Mouse (Mus musculus) spleen, postnatal 10 days (tissue): Measurements from ENCODE around the gene Zfp119b.

Source experiments
- DNase-seq, 2 experiments: peaks; one replicate each; pipeline ENCODE4 v3.0.0; 2021 to 2022; ENCODE audit warnings: low spot score in 2 of 2

Zfp119b gene

DNA sequence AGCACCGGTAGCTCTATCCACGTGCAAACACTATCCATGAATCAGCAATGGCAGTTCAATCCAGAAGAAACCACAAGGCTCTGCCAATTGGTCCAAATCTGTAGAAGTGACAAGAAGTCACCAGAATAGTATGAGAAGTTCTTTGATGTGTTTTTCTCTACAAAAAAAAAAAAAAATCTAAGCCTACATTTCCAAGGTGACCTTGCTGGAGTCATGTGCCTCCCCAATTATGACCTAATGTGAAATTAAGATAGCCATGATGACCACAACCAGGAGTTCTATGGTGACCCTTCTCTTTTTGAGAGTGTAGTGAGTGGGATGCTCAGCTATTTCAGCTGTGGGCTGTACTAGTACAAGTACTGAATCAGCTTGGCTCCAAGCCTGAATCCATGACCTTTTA is at the start of gene Zfp119b:
TSS of gene Zfp119b (minus strand) at position 101 of the 400 bp plus-strand sequence.
- DNase-seq: no peak

DNA sequence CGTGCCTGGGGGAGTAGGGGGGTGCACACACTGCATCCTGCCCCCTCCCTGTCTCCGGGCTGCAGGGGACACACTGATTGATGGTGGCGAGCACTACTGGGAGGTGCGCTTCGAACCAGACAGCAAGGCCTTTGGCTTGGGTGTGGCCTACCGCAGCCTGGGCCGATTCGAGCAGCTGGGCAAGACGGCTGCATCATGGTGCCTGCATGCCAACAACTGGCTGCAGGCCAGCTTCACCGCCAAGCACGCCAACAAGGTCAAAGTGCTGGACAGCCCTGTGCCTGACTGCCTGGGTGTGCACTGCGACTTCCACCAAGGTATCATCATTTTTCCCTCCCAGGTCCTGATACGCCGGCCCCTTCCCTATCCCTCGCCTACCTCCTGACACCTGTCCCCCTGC is 46.7 kb upstream of the Zfp119b start:
- no peak for DNase-seq

DNA sequence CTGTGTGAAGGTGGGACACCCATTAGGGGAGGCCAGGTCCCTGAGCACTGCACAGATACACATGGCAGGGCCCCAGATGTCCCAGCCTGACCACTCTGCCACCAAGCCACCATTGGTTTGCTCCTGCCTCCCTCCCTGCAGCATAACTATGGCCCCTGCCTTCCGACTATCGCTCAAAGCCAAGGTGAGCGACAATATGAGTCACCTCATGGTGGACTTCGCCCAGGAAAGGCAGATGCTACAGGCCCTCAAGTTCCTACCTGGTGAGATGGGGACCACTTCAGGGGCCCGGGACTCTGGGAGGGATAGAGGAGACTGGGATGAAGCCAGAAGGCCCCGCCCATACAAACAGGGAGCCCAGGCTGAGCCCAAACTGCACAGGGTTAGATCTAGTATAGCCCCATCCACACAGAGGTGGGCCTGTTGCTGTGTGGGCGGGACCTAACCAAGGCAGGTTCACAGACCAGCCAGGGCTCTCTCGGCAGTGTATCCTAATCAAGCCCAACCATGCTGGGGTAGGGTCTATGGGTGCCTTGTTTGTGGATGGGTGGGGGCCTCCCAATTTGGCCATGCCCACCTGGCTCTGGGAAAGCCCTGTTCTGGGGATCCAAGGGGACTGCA is 41.1 kb upstream of the Zfp119b start:
- no peak for DNase-seq

DNA sequence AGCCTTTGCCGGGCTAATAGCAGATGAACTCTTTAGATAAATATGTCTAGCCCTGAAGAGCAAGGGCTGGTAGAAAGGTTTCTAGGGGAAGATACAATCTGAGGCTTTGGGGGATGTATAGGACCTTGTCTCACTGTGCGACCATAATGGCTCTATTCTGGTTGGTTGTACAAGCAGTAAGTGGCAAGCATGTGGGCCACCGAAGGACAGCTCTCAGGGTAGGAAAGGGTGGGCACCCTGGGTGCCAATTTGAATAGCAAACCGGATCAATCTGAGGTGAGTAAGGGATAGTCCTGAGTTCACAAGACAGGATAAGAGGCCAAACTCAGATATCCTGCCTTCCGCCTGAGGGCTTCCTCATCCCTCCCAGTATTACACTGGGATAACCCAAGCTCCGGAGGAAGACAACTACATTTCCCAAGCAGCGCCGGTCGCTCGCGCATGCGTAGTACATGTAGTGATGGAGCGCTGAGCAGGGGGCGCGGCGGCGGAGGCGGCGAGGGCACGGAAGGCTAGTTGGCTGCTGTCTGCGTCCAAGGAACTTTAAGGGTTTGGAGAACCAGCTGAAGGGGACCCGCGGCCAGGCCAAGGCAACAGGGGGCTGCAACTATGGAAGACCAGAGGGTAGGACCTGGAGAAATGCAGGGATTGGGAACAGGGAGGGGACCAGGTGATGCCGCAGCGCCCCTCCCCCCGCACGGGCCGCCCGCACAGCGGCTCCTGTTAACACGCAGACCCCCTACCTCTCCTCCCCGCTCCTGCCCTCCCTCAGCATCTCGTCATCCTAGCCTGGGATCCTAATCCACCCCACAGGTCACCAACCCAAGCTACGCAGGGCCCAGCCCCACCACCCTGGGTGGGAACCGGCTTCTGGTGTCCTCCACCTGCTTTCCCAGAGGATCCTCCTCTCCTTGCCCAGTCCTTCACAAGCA is 37.0 kb upstream of the Zfp119b start, which contains the start of gene Fsd1:
TSS of gene Fsd1 (plus strand) at position 480 of the 932 bp plus-strand sequence.
- DNase-seq: no peak

DNA sequence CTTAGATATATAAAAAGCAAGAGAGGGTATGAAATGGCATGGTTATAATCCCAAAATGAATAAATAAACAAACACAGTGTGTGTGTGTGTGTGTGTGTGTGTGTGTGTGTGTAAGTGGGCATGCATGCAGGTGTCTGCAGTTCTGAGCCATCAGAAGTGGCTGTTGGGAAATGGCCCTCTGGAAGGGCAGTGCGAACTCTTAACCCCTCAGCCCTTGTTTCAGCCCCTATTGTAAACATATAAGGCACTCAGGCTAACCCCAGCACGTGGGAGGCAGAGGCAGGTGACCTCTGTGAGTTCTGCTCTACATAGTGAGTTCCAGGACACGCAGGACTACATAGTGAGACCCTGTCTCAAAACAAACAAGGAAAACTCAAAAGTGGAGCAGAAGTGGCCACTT is 28.0 kb upstream of the Zfp119b start:
- DNase-seq: no peak

DNA sequence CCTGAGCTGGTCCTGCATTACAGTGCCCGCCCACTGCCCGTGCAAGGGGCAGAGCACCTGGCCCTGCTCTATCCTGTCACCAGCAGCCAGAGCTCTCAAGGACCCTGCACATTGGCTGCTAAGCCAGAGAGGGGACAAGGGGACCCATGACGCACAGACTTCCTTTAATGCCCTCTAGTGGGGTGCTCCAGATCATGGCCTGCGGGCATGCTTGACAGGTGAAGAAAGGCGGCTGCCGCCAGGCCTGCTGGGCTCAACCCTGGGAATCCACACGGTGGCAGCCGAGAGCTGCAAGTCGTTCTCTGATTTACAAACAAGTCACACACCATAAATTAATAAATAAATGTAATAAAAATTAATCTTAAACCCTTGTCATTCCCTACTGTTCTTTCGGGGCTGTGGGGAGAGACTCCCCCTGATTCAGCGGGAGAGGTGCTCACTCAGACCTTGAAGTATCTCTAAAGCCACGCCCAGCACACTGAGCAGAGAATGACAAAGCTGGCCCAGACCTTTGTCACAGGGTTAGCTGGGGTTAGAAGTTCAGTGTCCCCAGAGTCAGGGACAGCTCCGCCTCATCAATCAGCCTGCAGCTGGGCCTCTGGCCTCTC is 27.1 kb upstream of the Zfp119b start:
- DNase-seq: peak; percentile 37 to 79

DNA sequence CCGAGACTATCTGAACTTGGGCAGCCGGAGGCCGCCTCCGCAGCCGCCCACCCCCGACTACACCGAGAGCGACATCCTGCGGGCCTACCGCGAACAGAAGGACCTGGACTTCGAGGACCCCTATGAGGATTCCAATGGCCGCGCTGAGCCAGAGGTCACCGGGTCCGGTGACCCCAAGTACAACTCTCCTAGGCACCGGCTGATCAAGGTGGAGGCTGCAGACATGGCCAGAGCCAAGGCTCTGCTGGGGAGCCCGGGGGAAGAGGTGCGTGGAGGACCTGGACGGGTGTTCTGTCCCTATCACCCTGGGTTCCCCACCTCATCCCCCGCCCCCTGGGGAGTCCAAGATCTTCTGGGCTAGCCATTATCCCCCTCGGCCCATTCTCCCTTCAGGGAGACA is 22.2 kb upstream of the Zfp119b start:
- no peak for DNase-seq

DNA sequence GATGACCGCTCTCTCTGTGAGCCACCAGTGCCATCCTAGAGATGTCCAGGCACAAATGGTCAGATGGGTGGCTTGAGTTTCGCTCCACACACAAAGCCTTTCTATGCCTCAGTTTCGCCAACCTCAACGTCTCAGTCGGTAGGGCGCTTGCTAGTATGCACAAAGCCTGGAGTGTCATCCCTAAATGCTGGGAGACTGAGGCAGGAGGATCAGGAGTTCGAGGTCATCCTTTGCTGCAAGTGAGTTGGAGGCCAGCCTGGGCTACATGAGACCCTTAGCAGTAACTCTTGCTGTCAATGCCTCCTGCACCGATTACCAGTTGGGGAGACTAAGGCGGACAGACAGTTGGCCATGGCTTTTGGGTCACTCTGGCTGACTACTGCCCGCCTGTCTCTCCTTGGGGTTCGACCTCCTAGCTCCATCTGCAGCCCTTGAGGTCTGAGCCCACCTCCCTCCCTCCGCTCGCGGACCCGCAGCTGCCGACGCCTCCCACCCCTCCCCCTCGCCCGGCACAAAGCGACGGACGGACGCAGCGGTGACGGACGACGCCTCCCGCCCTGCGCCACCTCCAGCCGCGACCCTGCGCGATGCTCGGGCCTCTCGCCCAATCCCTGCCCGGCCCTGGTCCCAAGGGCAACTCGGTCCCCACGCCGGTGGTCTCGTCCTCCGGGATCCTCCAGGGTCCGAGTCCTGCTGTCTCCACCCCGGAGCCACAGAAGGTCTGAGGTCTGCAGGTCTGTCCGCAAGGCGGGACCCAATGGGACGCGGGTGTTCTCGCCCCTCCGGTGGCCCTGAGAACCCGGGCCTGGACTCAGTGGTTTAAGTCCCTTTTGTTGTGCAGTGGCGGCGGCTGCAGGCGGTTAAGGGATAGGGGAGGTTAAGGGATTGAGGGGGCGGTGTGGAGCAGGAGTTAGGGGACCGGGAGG is 20.9 kb upstream of the Zfp119b start, which contains the start of gene Shd:
TSS of gene Shd (plus strand) at position 502 of the 926 bp plus-strand sequence.
- DNase-seq: no peak

DNA sequence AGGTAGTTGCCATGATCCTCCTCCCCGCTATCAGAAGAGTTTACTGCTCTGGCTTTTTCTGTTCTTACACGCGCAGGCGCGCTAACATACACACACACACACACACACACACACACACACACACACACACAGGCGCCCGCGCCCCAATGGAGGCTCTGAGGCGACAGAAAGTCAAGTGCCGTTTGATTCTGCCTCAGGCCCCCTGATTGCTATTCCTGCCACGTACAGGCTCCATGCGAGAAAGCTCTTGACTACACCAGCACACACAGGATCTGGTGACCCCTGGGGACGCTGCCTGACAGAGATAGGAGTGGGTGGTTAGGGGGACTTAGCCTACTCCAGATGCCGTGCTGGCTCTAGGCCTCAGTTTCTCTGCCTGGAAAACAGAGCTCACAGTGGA is 20.3 kb upstream of the Zfp119b start:
- DNase-seq: no peak

DNA sequence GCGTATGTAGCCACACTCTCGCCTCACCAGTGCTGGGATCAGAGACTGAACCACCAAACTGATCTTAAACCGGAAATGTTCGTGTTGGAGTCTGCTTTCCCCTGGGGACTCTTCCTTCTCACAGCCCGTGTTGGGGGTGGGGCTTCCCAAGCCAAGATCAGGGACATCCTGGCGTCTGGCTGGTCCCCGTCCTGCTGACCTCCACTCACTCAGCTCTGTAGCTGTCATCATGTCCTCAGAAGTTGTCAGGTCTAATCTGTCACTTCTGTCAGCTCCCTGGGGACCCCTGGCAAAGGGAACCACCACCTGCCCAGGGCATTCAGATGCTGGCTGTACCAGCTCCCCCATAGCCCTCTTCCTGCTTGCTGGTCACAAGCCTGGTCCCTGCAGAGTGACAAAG is 18.9 kb upstream of the Zfp119b start:
- no peak for DNase-seq

DNA sequence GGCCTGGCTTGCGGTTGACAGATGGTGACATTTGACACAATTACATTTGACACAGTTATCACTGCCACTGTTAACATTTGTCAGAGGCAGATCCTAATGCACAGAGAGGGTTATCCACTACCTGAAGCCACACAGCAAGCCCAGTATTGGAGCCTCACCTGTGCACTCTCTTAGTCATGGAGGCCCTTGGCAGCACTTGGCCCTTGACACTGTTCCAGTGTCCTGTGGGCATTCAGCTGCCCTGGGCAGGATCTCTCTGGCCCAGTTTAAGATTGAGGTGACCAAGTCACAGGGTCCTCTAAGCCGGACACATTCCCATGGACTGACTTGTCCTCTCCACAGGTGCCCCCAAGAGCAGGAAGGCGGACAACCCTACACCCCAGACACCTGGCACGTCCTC is 17.9 kb upstream of the Zfp119b start:
- DNase-seq: no peak

DNA sequence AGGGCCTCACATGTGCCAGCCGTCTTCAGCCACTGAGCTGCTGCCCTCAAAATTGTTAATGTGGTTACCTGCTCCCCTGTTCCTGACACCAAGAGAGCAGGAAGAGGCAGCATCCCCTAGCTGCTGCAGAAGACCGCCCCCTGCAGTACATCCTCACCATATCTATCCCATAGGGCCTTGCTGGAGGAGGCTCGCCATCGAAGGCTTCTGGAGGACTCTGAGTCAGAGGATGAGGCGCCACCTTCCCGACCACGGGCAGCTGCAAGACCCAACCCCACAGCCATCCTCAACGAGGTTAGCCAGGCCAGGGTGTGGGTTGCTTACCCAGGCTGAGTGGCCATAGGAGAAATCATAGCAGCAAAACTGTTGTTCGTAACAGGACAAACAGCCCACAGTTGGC is 15.7 kb upstream of the Zfp119b start:
- DNase-seq: no peak

DNA sequence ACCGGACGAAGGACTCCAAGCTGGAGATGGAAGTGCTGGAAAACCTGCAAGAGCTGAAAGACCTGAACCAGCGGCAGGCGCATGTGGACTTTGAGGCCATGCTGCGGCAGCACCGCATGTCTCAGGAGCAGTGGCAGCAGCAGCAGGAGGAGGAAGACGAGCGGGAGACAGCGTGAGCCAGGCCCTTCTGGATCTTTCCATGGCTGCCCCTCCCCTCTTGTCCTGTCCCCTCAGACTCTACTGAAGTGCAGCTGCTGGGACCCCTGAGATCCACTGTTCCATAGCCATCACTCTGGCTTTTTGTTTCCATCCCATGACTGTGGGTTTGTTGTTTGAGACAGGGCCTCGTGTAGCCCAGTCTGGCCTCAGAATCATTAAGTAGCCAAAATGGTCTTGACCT is 15.2 kb upstream of the Zfp119b start:
- DNase-seq: no peak

DNA sequence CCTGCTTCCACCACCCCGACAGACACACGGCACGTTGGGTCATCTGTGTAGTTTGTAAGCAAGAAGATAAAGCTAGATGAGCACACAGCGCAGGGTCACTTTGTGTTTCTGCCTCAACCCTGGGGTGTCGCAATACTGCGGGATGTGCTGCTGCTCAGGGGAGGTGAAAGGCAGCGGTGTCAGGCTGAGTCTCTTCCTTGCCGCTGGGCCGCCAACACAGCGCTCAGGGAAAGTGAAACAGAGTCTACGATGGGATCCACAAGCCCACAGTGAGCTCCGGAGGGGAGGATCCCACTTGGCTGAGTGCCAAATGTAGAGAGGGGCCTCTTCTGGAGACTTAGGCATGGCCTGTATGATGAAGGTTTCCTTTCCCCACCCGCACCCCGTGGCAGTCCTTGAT is 13.9 kb upstream of the Zfp119b start:
- DNase-seq: peak in 1 of 2 experiments; percentile 27

DNA sequence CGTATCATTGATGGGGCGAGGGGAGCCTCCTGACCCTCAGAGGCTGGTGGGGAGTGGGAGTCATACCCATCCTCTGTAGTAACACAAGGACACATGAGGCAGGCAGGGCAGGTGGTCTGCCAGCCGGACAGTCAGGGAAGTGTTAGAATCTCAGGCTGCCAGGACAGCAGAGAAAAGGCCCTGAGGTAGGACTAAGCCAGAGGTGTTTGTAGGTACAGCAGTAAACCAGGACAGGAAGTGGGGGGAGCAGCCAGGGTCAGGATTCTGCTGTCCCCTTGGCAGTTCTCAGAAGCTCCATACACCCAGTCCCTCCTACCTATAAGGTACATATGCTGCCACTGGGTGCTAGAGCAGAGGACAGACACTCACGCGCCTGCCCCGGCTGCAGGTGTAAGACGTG is 12.3 kb upstream of the Zfp119b start:
- peak in 1 of 2 experiments; percentile 10 for DNase-seq

DNA sequence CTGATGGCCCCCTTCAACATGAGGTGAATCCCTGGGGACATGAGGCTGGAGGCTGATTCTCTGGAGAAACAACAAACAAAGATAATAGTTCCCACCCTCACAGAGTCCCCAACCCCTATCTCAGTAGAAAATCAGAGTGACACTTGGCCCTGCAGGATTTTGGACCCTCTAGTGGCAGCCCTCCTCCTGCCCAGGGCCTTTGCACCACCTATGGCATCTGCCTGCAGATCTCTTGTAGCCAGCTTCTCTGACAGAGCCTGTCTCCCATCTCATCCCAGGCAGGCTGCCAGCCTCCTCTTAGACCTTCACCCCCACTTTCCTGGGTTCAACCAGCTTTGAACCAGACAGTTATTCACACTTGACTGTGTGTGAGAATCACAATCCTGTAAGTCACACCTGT is 11.5 kb upstream of the Zfp119b start:
- peak in 1 of 2 experiments; percentile 10 for DNase-seq

DNA sequence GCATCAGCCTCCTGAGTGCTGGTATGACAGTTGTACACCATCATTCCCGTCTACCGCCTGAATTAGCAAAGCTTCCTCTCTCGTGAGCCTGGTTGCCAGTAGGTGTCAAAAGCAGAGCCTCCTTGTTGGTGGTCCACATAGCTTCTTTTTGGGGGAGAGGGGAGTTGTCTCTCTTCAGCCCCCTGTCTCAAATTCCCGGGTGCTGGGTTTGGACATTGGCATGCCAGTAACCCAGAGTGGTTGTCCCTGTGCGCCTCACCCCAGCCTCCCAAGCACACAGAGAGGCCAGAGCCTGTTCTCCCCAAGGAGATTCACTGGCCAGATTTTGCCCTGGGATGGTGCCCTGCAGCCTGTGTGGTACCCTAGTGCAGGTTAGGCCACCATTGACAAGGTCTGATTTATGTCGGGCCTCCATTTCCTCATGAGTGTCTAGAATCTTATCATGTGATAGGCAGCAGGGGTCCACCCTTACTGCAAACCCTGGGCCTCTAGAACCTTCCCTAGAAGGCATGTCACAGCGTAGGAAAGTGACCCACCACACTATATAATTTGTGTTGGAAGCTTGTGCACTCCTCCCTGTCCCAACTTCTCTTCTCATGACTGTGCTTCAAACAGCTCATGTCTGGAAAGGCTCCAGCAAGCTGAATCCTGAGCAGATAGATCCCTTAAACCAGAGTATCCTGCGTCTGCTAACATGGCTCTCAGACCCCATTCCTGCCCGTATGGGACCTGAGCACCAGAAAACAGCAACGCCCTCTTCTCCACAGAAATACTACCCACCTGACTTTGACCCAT is 10.8 kb upstream of the Zfp119b start:
- DNase-seq: peak in 1 of 2 experiments; percentile 14

DNA sequence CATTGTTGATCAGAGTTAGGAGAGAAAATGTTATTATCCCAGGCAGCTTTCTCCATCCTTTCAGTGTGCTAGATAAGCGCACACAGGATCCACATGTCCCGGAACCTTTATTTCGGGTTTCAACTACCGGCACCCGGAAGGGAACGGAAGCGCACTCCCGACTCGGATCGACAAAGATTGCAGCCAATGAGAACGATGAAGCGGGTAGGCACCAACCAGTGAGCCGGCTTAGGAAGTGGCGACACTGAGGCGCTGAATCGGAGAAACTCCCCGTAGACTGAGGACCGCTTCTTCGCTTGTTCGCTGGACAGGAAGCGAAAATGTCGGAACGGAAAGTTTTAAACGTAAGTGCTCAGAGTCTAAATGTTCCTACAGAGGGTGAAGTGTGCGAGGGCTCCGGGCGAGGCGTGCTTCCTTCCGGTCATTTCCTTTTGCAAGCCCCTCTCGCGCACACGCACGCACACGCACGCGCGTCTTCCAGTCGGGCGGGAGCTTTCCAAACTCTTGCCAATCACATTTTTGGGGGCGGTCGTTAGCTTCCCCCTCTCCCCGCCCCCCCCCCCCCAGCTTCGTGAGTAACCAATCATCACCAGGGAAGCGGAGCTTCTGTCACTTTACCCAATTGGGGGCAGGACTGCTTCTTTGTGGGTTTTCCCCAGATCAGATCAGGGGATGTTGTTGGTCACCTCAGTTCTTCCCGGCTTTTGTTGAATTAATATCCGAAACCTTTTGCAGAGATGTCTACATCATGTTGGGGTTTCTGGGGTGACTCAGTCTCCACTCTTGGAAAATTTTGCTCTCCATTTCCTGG is 9.8 kb upstream of the Zfp119b start, which contains the start of gene Yju2:
TSS of gene Yju2 (plus strand) at position 182 of the 811 bp plus-strand sequence.
- peak; percentile 88 to 91 for DNase-seq

DNA sequence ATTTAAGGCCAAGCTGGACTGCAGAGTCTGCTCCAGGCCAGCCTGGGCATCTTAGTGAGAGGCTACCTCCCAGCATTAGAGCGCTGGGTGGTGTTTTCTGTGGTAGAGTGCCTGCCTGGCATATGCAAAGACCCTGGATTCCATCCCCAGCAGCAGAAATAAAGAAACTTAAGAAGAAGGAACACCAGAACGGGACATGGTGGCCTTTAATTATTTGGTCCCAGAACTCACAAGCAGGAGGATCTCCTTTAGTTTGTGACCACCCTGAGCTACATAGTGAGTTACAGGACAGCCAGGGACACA is 9.2 kb upstream of the Zfp119b start:
- peak in 1 of 2 experiments; percentile 22 for DNase-seq
